Mouse (Mus musculus) MEL (cell line): ENCODE results near the gene Fmnl2. TPM values are rescaled to one million over a fixed set of nuclear protein-coding genes. Genes with fewer than 3 reads are reported as not detected.

Experiments used
- DNase-seq: peaks from one replicate; pipeline ENCODE4 v3.0.0; 2011; ENCODE audit warnings: low read depth, low spot score
- H3K27ac ChIP-seq: 2 replicates; pipeline ENCODE4 v1.5.1; 2012; ENCODE audit warnings: low read depth, mild to moderate bottlenecking, control low read depth, low read length, moderate library complexity; ENCODE audit not compliant: control insufficient read depth
- H3K27me3 ChIP-seq, 2 experiments: fragments of 150-350 bp in 1 of 2; sonication (generic) in 1 of 2; 2 replicates each; pipeline ENCODE4 v1.6.1; 2012; ENCODE audit warnings: low read length in 2 of 2, mild to moderate bottlenecking in 2 of 2, improper control_type of control experiment in 1 of 2, moderate library complexity in 1 of 2; ENCODE audit not compliant: insufficient read depth in 2 of 2, control insufficient read depth in 1 of 2
- H3K36me3 ChIP-seq, 2 experiments: 2 replicates each; pipeline ENCODE4 v1.6.1; 2012 to 2014; ENCODE audit warnings: low read length in 2 of 2, improper control_type of control experiment in 1 of 2, inconsistent platforms in 1 of 2, mild to moderate bottlenecking in 1 of 2; ENCODE audit not compliant: insufficient read depth in 2 of 2, control insufficient read depth in 1 of 2
- H3K4me1 ChIP-seq, 2 experiments: fragments of 150-350 bp in 1 of 2; sonication (generic) in 1 of 2; 2 replicates each; pipeline ENCODE4 v1.6.1; 2012; ENCODE audit warnings: low read length in 2 of 2, improper control_type of control experiment in 1 of 2, mild to moderate bottlenecking in 1 of 2; ENCODE audit not compliant: insufficient read depth in 2 of 2, control insufficient read depth in 1 of 2
- H3K4me3 ChIP-seq, 2 experiments: fragments of 150-350 bp in 1 of 2; sonication (generic) in 1 of 2; 2 replicates each; pipeline ENCODE4 v1.5.1; 2012; ENCODE audit warnings: low read depth in 2 of 2, low read length in 2 of 2, mild to moderate bottlenecking in 2 of 2, moderate library complexity in 2 of 2, control low read depth in 1 of 2, improper control_type of control experiment in 1 of 2; ENCODE audit not compliant: control insufficient read depth in 1 of 2, insufficient read depth in 1 of 2
- H3K79me2 ChIP-seq: 2 replicates; pipeline ENCODE4 v1.6.1; 2012; ENCODE audit warnings: mild to moderate bottlenecking, low read length, moderate library complexity; ENCODE audit not compliant: control insufficient read depth, poor library complexity, insufficient read depth
- H3K9ac ChIP-seq: 2 replicates; pipeline ENCODE4 v1.6.1; 2012; ENCODE audit warnings: low read depth, mild to moderate bottlenecking, control low read depth, low read length, moderate library complexity; ENCODE audit not compliant: control insufficient read depth, poor library complexity, severe bottlenecking
- H3K9me3 ChIP-seq: fragments of 150-350 bp; sonication (generic); replicated peaks from 2 replicates; pipeline ENCODE4 v1.6.1; 2012; ENCODE audit warnings: mild to moderate bottlenecking, low read length, improper control_type of control experiment, moderate library complexity; ENCODE audit not compliant: insufficient read depth
- CHD2 ChIP-seq: IDR thresholded peaks from 2 replicates; pipeline ENCODE4 v1.6.1; 2011; ENCODE audit warnings: low read length, improper control_type of control experiment
- CTCF ChIP-seq, 3 experiments: IDR thresholded peaks in 2 of 3; conservative IDR thresholded peaks in 1 of 3; 2 replicates each; pipeline ENCODE4 v1.5.1; 2011 to 2012; ENCODE audit warnings: low read length in 3 of 3, low read depth in 2 of 3, mild to moderate bottlenecking in 2 of 3, improper control_type of control experiment in 1 of 3, inconsistent platforms in 1 of 3, mixed read lengths in 1 of 3, moderate library complexity in 1 of 3; ENCODE audit not compliant: control insufficient read depth in 1 of 3, insufficient read depth in 1 of 3, poor library complexity in 1 of 3, severe bottlenecking in 1 of 3
- GABPA ChIP-seq: IDR thresholded peaks from 2 replicates; pipeline ENCODE4 v1.6.1; 2012; ENCODE audit warnings: low read depth, mild to moderate bottlenecking, inconsistent platforms, low read length, improper control_type of control experiment, moderate library complexity
- GATA1 ChIP-seq: IDR thresholded peaks from 2 replicates; pipeline ENCODE4 v1.6.1; 2011; ENCODE audit warnings: low read depth, low read length, improper control_type of control experiment
- HCFC1 ChIP-seq: IDR thresholded peaks from 2 replicates; pipeline ENCODE4 v1.6.1; 2012; ENCODE audit warnings: low read depth, mild to moderate bottlenecking, inconsistent platforms, low read length, improper control_type of control experiment, moderate library complexity
- MAFK ChIP-seq: IDR thresholded peaks from 2 replicates; pipeline ENCODE4 v1.6.1; 2011; ENCODE audit warnings: low read depth, mild to moderate bottlenecking, low read length, improper control_type of control experiment, borderline replicate concordance
- MAZ ChIP-seq: IDR thresholded peaks from 2 replicates; pipeline ENCODE4 v1.6.1; 2012; ENCODE audit warnings: low read depth, mild to moderate bottlenecking, inconsistent platforms, low read length, improper control_type of control experiment
- MEF2A ChIP-seq: IDR thresholded peaks from 2 replicates; pipeline ENCODE4 v1.6.1; 2014; ENCODE audit warnings: low read depth, mild to moderate bottlenecking, inconsistent platforms, low read length, improper control_type of control experiment; ENCODE audit not compliant: poor library complexity, insufficient replicate concordance, severe bottlenecking; ENCODE audit errors: extremely low read depth
- POLR2AphosphoS2 ChIP-seq: IDR thresholded peaks from 2 replicates; pipeline ENCODE4 v1.6.1; 2011; ENCODE audit warnings: low read length, improper control_type of control experiment
- RCOR1 ChIP-seq: IDR thresholded peaks from 2 replicates; pipeline ENCODE4 v1.6.1; 2012; ENCODE audit warnings: low read depth, mild to moderate bottlenecking, inconsistent platforms, low read length, improper control_type of control experiment
- TAL1 ChIP-seq: IDR thresholded peaks from 2 replicates; pipeline ENCODE4 v1.6.1; 2012; ENCODE audit warnings: mild to moderate bottlenecking, inconsistent platforms, low read length, moderate library complexity, mixed read lengths
- TCF12 ChIP-seq: IDR thresholded peaks from 2 replicates; pipeline ENCODE4 v1.6.1; 2014; ENCODE audit warnings: low read depth, mild to moderate bottlenecking, inconsistent platforms, low read length, improper control_type of control experiment, moderate library complexity
- USF1 ChIP-seq: IDR thresholded peaks from 2 replicates; pipeline ENCODE4 v1.6.1; 2014; ENCODE audit warnings: low read depth, mild to moderate bottlenecking, inconsistent platforms, low read length, improper control_type of control experiment, moderate library complexity
- ZMIZ1 ChIP-seq: IDR thresholded peaks from 2 replicates; pipeline ENCODE4 v1.6.1; 2012; ENCODE audit warnings: low read depth, mild to moderate bottlenecking, inconsistent platforms, low read length, improper control_type of control experiment, moderate library complexity
- ZNF384 ChIP-seq: IDR thresholded peaks from 2 replicates; pipeline ENCODE4 v1.6.1; 2012; ENCODE audit warnings: low read depth, mild to moderate bottlenecking, inconsistent platforms, low read length, improper control_type of control experiment
- polyA plus RNA-seq, 2 experiments: library from polyadenylated mRNA; stranded (reverse) in 1 of 2; unstranded in 1 of 2; fragments of >175 nt in 1 of 2; fragments of >200 nt in 1 of 2; gene quantifications; 2 replicates each; pipeline versions ENCODE4 v1.2.1 to v1.2.4; 2012; ENCODE audit warnings: low replicate concordance in 2 of 2, low read depth in 1 of 2; ENCODE audit not compliant: insufficient read length in 2 of 2, insufficient read depth in 1 of 2, missing spikeins in 1 of 2
- total RNA-seq: library from RNA; depleted of rRNA; stranded (reverse); fragments of 300-350 nt; gene quantifications from 2 replicates; pipeline ENCODE4 v1.2.3, GENCODE M21; 2012

Fmnl2 gene
- total and polyA plus RNA-seq, 3 experiments, result not detected

DNA sequence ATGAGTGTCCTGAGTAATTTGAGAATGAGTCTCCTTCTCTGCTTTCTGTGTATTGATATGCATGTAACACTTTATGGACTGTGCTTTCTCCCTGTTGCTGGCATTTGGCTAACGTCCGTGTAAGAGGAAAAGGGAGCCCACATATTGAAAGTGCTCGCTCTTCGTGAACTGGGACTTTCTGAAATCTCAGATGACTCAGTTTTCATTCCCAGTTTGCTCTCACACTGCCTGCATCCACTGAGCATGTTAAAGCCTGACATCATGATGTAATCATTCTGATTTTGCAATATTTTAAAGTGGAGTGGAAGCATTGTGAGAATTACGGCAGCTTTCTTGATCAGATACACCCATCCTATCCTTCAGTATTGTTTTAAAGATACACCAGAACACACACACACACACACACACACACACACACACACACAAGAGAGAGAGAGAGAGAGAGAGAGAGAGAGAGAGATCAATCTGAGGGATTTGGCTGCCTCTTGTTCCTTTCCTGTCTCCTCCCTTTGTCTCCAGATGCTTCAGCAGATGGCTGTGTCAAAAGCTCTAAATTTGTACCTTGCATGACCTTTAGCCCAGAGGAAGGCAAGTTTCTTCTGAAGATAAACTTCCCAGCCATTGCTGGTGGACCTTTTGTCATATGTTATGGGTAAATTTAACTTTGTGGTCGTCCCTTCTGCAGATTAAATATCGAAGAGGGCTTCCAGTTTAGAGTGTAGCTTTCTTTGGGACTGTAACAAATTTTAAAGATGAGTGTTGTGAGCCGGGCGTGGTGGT lies 86.2 kb downstream of the Fmnl2 start:
- Histone ChIP-seq H3K79me2 (no peaks in the 10 kb centered on the region), H3K9me3 (no peaks in the 10 kb centered on the region), H3K36me3 (no peaks in the 10 kb centered on the region), H3K4me3 (no peak overlapping the region), H3K9ac (no peak overlapping the region), H3K27me3 (no peaks in the 10 kb centered on the region), H3K4me1 (no peaks in the 10 kb centered on the region), H3K27ac (no peak overlapping the region)
- DNase-seq, result no peak
- TF ChIP-seq MAZ, result no peak
- TF ChIP-seq GABPA, result no peak
- no peak for TF ChIP-seq RCOR1
- no peak for TF ChIP-seq MEF2A
- TF ChIP-seq ZNF384, result no peak
- no peak for TF ChIP-seq TAL1
- no peak for TF ChIP-seq HCFC1
- TF ChIP-seq USF1, result no peak
- no peak for TF ChIP-seq ZMIZ1
- no peak for TF ChIP-seq TCF12
- no peak for TF ChIP-seq POLR2AphosphoS2
- TF ChIP-seq CHD2, result no peak
- no peak for TF ChIP-seq CTCF (IDR thresholded peaks at IDR 0.05 in 2 of 3, conservative IDR thresholded peaks at IDR 0.05 in 1 of 3; ENCODE audit: control insufficient read depth in 1 of 3, insufficient read depth in 1 of 3, low read depth in 2 of 3, low read length in 3 of 3, poor library complexity in 1 of 3, severe bottlenecking in 1 of 3)
- TF ChIP-seq GATA1, result no peak
- TF ChIP-seq, all 39 proteins: peak for 0

DNA sequence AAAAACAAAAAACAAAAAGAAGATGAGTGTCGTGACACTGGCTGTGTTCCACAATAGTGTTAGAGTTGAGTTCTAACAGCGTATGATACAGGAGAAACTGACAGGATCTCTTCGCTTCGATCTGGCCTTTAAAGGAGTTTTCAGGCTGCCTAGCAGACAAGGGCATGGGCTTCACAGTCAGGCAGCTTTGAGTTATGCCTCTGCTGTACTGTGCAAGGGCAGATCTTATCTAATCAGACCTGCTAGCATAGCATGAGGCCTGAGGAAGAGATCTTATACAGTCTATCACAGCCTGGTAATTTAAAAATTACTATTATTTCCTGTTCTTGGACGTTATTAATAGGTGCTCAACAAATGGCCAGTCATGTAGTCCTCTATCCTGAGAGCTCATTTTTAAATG lies 86.9 kb downstream of the Fmnl2 start:
- H3K4me3 ChIP-seq, result no peak overlapping the region
- no peak for DNase-seq
- no peaks in the 10 kb centered on the region for H3K36me3 ChIP-seq
- no peak for TF ChIP-seq USF1
- no peaks in the 10 kb centered on the region for H3K9me3 ChIP-seq
- no peaks in the 10 kb centered on the region for H3K27me3 ChIP-seq
- H3K79me2 ChIP-seq, result no peaks in the 10 kb centered on the region
- no peaks in the 10 kb centered on the region for H3K4me1 ChIP-seq
- H3K9ac ChIP-seq, result no peak overlapping the region
- H3K27ac ChIP-seq, result no peak overlapping the region

DNA sequence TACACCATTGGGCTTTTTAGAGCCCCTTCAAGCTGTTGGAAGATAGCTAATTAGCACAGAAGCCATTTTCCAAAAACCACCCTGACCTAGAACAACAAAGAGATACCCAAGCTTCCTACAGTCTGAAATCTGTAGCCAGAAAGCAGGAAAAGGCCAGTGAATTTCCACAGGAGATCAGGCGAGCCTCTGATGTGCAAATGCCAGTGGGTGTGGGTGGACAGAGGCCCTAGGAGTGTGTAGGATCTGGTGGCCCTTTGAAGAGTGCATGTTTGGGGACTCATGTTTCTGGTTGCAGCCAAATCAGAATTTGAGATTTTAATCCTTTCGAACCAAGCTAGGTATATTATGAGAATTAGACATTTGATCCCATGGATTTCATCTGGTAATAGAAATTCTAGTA lies 88.4 kb downstream of the Fmnl2 start:
- Histone ChIP-seq H3K9ac (no peak overlapping the region), H3K36me3 (no peaks in the 10 kb centered on the region), H3K79me2 (no peaks in the 10 kb centered on the region), H3K4me3 (no peak overlapping the region), H3K27ac (no peak overlapping the region), H3K27me3 (no peaks in the 10 kb centered on the region), H3K9me3 (no peaks in the 10 kb centered on the region), H3K4me1 (no peaks in the 10 kb centered on the region)
- no peak for DNase-seq
- TF ChIP-seq TAL1 (no peak), GATA1 (no peak), MEF2A (no peak), CTCF (IDR thresholded peaks at IDR 0.05 in 2 of 3, conservative IDR thresholded peaks at IDR 0.05 in 1 of 3; ENCODE audit: control insufficient read depth in 1 of 3, insufficient read depth in 1 of 3, low read depth in 2 of 3, low read length in 3 of 3, poor library complexity in 1 of 3, severe bottlenecking in 1 of 3) (no peak), ZMIZ1 (no peak), MAFK (no peak)
